Mouse (Mus musculus) heart, embryonic 11.5 days (tissue): ENCODE measurements around the gene Hapln2. TPM values are rescaled to one million over a fixed set of nuclear protein-coding genes. Genes with fewer than 3 reads are reported as not detected.

ENCODE experiments used
- ATAC-seq: fragments of 200-750 bp; cut with Nextera tagmentation; replicated peaks from 2 replicates; pipeline ENCODE4 v1.8.0; 2017; ENCODE audit warnings: moderate library complexity; ENCODE audit not compliant: insufficient number of reproducible peaks, low FRiP score, low TSS enrichment
- H3K27ac ChIP-seq: fragments of 300-500 bp; sonication (generic); 2 replicates; pipeline ENCODE4 v1.5.1; 2014; ENCODE audit warnings: mild to moderate bottlenecking, low read depth, low read length
- H3K27me3 ChIP-seq: fragments of 300-500 bp; sonication (generic); 2 replicates; pipeline ENCODE4 v1.6.1; 2014; ENCODE audit warnings: mild to moderate bottlenecking, low read length, mixed read lengths; ENCODE audit not compliant: control insufficient read depth, insufficient read depth
- H3K36me3 ChIP-seq: fragments of 300-500 bp; sonication (generic); 2 replicates; pipeline ENCODE4 v1.6.1; 2014; ENCODE audit warnings: mild to moderate bottlenecking, low read length, moderate library complexity, mixed read lengths; ENCODE audit not compliant: control insufficient read depth, insufficient read depth
- H3K4me1 ChIP-seq: fragments of 300-500 bp; sonication (generic); 2 replicates; pipeline ENCODE4 v1.6.1; 2014; ENCODE audit warnings: low read length; ENCODE audit not compliant: control insufficient read depth, insufficient read depth
- H3K4me2 ChIP-seq: fragments of 300-500 bp; sonication (generic); 2 replicates; pipeline ENCODE4 v1.6.1; 2014; ENCODE audit warnings: mild to moderate bottlenecking, moderate library complexity
- H3K4me3 ChIP-seq: fragments of 300-500 bp; sonication (generic); 2 replicates; pipeline ENCODE4 v1.5.1; 2014; ENCODE audit warnings: low read depth, low read length
- H3K9ac ChIP-seq: fragments of 300-500 bp; sonication (generic); 2 replicates; pipeline ENCODE4 v1.6.1; 2014; ENCODE audit warnings: mild to moderate bottlenecking, low read depth, low read length, moderate library complexity
- H3K9me3 ChIP-seq: fragments of 300-500 bp; sonication (generic); replicated peaks from 2 replicates; pipeline ENCODE4 v1.6.1; 2016; ENCODE audit warnings: low read length; ENCODE audit not compliant: control insufficient read depth
- WGBS: fragments of 180-500 bp; shearing (Covaris S2); extraction: QIAGEN DNeasy Blood & Tissue Kit; methylation state at CpG from one replicate; pipeline ENCODE4 v1.1.7; 2014; ENCODE audit not compliant: insufficient replicate concordance; 5-methylcytosine and 5-hydroxymethylcytosine counted together
- polyA plus RNA-seq: library from polyadenylated mRNA; unstranded; fragments of >200 nt; fragmentation: Nextera tagmentation; extraction: Ambion mirVana; gene quantifications from 2 replicates; pipeline ENCODE4 v1.2.1, GENCODE M21; 2014

The Hapln2 gene
- polyA plus RNA-seq, 1 experiment from 2014 or later = not detected

DNA sequence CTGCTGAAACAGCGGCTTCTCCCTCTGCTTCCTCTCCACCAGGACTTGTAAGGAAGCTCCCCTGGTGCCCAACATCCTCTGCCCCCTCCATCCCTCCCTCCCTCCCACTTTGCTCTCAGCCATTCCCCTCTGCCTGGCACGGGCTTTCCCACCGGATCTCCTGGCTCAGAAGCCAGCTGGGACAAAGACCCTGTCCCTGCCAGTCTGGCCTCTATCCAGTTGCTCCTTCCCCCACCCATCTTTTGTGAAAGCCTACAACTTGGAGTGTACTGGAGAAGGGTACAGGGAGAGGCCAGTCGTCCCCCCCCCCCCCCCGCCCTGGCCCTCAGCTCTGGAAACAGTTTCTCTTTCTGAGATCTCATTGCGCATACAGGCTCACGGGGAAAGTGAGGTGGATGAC is 28.6 kb downstream of the Hapln2 start:
- Histone ChIP-seq H3K27me3 (peaks cover 100% of the 10 kb centered on the region), H3K27ac (no peak overlapping the region), H3K4me1 (peaks cover 9% of the 10 kb centered on the region; the same call in 1 of the 2 replicates), H3K9me3 (peaks cover 4% of the 10 kb centered on the region; the same call in 1 of the 2 replicates), H3K4me2 (no peak overlapping the region), H3K4me3 (no peak overlapping the region), H3K36me3 (no peaks in the 10 kb centered on the region), H3K9ac (no peak overlapping the region)
- no peak for ATAC-seq
- 3% methylated on average over 7 of the region's 7 CpGs for WGBS

DNA sequence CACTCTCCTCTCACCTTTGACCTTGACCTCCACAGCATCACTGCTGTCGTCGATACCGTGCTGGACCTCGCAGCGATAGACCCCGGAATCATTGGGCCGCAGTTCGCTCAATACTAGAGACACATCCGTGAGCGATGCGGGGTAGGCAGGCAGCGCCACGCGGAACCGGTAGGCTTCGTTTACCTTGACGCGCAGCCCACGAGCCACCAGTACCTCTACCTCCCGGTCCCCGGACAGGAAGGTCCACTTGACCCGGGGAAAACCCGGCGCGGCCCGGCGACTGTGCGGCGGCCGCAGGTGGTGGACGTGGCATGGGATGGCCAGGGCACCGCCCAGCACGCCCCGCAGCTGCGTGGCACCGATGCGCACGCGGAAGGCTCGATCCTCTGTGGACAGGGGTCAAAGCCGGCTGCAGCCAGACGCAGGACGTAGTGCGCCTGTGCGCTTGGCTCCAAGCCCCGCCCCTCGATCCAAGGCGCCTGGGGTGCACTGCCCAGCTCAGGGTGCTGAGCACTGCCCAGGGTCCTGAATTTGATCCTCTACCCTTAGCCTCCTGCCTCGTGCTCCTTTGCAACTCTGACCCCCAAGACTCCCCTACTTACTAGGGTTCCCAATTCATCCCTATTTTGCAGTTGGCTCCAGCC is 30.3 kb downstream of the Hapln2 start:
- no peak overlapping the region for H3K9ac ChIP-seq
- 1% methylated on average over 49 of the region's 49 CpGs for WGBS

DNA sequence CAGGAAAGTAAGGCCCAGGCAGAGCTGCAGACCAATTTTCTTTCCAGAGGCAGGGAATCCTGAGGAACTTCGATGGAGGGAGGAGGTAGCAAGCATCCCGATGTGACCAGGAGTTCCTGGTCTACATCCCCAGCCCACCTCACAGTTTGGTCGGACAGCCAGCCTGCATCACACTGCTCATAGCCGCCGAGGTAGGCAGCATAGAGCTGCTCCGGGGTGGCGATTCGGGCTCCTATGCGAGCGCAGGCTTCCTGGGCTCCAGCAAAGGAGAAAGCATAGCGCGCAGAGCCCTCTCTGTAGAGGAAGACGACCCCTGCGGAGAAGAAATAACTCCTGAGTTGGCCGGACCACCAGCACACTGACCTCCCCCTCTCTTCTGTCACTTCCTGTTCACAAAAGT is 31.0 kb downstream of the Hapln2 start:
- Histone ChIP-seq H3K9me3 (no peaks in the 10 kb centered on the region), H3K9ac (no peak overlapping the region), H3K4me3 (no peak overlapping the region; the same call in 1 of the 2 replicates), H3K36me3 (no peaks in the 10 kb centered on the region), H3K4me1 (peaks cover 9% of the 10 kb centered on the region; the same call in 1 of the 2 replicates), H3K27me3 (peaks cover 94% of the 10 kb centered on the region), H3K27ac (no peak overlapping the region), H3K4me2 (peak overlapping the region; percentile 62; the same call in 1 of the 2 replicates)
- ATAC-seq = no peak
- WGBS = 5% methylated on average over 15 of the region's 15 CpGs

More for the DNA sequence above, 30.3 kb downstream of the Hapln2 start:
- Histone ChIP-seq H3K36me3 (no peaks in the 10 kb centered on the region), H3K4me2 (peak overlapping the region; percentile 62), H3K27ac (no peak overlapping the region), H3K27me3 (peaks cover 100% of the 10 kb centered on the region), H3K4me3 (peak overlapping the region; percentile 36), H3K9me3 (no peaks in the 10 kb centered on the region), H3K4me1 (peaks cover 9% of the 10 kb centered on the region; the same call in 1 of the 2 replicates)
- no peak for ATAC-seq

DNA sequence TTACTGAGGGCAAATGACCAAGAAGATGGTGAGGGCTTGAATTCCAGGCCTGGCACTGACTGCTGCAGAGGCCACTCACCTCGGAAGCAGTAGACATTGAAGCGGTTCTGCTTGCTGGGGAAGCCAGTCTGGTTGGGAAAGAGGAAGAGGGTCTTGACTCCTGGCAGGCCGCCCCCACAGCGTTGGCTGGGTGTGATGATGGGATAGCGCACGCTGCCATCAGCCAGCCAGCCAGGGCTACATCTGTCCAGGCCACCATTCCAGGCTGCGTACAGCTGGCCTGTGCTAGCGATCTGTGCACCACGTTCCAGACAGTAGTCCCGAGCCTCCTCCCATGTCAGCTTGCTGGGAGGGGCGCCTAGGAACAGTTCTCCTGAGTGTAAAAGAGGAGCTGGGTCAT is 32.1 kb downstream of the Hapln2 start:
- Histone ChIP-seq H3K27me3 (peaks cover 94% of the 10 kb centered on the region), H3K4me1 (peaks cover 9% of the 10 kb centered on the region; the same call in 1 of the 2 replicates), H3K9ac (no peak overlapping the region), H3K4me2 (no peak overlapping the region), H3K36me3 (no peaks in the 10 kb centered on the region), H3K9me3 (no peaks in the 10 kb centered on the region), H3K4me3 (no peak overlapping the region), H3K27ac (no peak overlapping the region)
- no peak for ATAC-seq
- WGBS = 27% methylated on average over 11 of the region's 11 CpGs

DNA sequence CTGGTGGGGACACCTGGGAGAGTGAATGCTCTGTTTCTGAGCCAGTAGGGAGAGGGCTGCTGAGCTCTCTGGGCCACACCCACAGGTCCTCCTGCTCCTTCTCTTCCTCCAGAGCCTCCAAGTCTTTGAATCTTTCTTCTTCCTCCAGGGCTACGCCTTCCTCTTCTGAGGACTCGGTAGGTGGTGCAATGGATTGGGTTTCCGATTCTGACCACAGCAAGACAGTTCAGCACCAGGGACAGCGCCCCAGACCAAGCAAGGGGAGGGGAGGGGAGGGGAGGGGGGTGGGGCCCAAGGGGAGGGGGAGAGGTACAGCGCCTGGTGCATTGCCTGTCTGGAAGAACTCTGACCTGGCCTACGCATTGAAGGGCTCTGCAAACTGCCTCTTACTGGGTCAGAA is 33.9 kb downstream of the Hapln2 start:
- WGBS = under 1% methylated on average over 5 of the region's 6 CpGs
- Histone ChIP-seq H3K27me3 (peaks cover 93% of the 10 kb centered on the region), H3K36me3 (no peaks in the 10 kb centered on the region), H3K4me3 (no peak overlapping the region), H3K9ac (no peak overlapping the region), H3K27ac (no peak overlapping the region), H3K4me1 (no peaks in the 10 kb centered on the region), H3K4me2 (no peak overlapping the region), H3K9me3 (no peaks in the 10 kb centered on the region)
- no peak for ATAC-seq

DNA sequence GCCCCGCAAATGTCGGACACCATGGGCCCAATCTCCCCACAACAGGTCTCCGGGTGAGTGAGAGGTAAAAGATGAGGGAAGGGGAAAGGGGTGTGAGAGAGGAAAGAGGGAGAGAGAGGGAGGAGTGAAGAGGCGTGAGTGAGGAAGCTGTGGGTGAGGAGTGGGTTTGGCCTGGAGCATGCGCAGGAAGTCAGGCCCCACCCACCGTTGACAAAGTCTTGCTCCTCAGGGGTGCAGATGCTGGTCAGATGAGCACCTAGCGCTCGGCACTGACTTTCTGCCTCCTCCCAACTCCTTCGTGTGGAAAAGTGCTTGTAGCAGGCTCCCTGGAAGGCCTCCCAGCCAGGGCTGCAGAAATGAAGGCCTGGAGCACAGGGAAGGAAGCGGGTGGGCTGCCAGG is 37.4 kb downstream of the Hapln2 start:
- Histone ChIP-seq H3K9ac (no peak overlapping the region), H3K4me1 (peaks cover 26% of the 10 kb centered on the region), H3K27me3 (peaks cover 63% of the 10 kb centered on the region), H3K4me2 (no peak overlapping the region), H3K36me3 (no peaks in the 10 kb centered on the region), H3K27ac (no peak overlapping the region), H3K4me3 (no peak overlapping the region), H3K9me3 (no peaks in the 10 kb centered on the region)
- ATAC-seq = no peak
- 30% methylated on average over 10 of the region's 10 CpGs for WGBS

DNA sequence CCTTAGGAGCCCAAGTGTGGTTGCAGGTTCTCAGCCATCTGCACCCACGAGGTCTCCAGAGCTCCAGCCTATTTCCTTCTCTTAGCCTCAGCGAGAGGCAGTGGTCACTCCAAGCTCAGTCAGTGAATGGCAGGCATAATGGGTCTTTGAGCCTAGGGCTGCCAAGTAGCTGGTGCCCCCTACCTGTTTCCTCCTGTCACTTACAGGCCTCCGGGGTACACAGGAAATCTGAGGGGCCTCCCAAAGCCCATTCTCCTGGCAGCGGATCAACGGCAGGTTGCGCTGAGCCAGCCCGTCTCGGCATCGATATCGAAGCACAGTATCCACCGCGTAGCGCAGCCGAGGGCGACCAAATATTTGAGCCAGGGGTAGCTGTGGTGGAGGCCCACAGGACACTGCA is 39.3 kb downstream of the Hapln2 start:
- no peaks in the 10 kb centered on the region for H3K9me3 ChIP-seq
- H3K4me3 ChIP-seq = peak overlapping the region; percentile 42
- H3K27me3 ChIP-seq = peaks cover 44% of the 10 kb centered on the region
- H3K27ac ChIP-seq = no peak overlapping the region
- WGBS = 10% methylated on average over 15 of the region's 15 CpGs
- no peak overlapping the region for H3K9ac ChIP-seq
- H3K4me2 ChIP-seq = peak overlapping the region; percentile 72
- peaks cover 41% of the 10 kb centered on the region for H3K4me1 ChIP-seq
- ATAC-seq = no peak
- no peaks in the 10 kb centered on the region for H3K36me3 ChIP-seq

DNA sequence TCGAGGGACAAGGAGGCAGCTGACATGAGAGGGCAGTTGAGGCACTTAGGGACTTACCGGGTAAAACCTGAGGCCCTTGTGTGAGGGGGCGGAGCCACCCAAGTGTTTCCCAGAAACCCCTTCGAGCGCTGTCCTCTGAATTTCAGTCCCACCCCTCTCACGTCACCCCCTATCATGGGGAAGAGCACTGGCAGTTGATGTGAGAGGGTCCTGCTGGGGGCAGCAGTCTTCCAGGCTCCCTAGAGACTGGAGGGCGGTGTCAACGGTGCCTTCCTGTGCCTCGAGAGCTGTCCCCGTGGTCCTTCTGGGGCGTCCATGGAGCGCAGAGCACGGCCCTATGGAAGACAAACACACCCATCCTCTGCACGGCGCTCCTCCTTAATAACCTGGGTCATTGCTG is 39.8 kb downstream of the Hapln2 start:
- H3K4me2 ChIP-seq = peak overlapping the region; percentile 72
- peaks cover 40% of the 10 kb centered on the region for H3K27me3 ChIP-seq
- peaks cover 46% of the 10 kb centered on the region for H3K4me1 ChIP-seq
- H3K4me3 ChIP-seq = peak overlapping the region; percentile 42
- peak; percentile 19; the same call in 1 of the 2 replicates for ATAC-seq
- no peaks in the 10 kb centered on the region for H3K36me3 ChIP-seq
- no peak overlapping the region for H3K27ac ChIP-seq
- WGBS = 1% methylated on average over 15 of the region's 15 CpGs
- H3K9ac ChIP-seq = peak overlapping the region; percentile 65
- no peaks in the 10 kb centered on the region for H3K9me3 ChIP-seq

DNA sequence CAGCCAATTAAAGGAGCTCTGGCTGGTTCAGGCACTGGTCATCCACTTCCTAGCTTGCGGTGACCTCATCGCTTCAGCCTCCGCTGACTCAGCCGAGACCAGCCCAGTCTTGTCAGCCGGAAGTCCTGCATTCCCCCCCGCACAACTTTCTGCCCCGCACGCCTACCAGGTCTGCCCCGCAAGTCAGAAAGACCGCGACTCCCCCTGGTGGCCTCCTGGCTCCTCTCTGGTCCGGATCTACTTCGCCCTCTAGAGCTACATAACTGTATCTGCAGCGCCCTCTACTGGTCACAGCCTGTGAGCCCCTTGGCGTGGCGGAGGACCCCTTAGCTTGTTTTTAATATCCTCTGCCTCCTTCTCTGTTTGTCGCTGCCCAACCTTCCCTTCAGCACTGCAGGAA is 40.5 kb downstream of the Hapln2 start:
- WGBS = 0% methylated on average over 17 of the region's 17 CpGs
- Histone ChIP-seq H3K9me3 (no peaks in the 10 kb centered on the region), H3K9ac (peak overlapping the region; percentile 65; the same call in 1 of the 2 replicates), H3K36me3 (no peaks in the 10 kb centered on the region), H3K4me1 (peaks cover 53% of the 10 kb centered on the region), H3K4me3 (peak overlapping the region; percentile 42), H3K27ac (no peak overlapping the region), H3K27me3 (peaks cover 34% of the 10 kb centered on the region), H3K4me2 (peak overlapping the region; percentile 72)
- ATAC-seq = peak; percentile 62
